Mouse (Mus musculus): ENCODE measurements around the gene Kmt2d.

The Kmt2d gene

DNA sequence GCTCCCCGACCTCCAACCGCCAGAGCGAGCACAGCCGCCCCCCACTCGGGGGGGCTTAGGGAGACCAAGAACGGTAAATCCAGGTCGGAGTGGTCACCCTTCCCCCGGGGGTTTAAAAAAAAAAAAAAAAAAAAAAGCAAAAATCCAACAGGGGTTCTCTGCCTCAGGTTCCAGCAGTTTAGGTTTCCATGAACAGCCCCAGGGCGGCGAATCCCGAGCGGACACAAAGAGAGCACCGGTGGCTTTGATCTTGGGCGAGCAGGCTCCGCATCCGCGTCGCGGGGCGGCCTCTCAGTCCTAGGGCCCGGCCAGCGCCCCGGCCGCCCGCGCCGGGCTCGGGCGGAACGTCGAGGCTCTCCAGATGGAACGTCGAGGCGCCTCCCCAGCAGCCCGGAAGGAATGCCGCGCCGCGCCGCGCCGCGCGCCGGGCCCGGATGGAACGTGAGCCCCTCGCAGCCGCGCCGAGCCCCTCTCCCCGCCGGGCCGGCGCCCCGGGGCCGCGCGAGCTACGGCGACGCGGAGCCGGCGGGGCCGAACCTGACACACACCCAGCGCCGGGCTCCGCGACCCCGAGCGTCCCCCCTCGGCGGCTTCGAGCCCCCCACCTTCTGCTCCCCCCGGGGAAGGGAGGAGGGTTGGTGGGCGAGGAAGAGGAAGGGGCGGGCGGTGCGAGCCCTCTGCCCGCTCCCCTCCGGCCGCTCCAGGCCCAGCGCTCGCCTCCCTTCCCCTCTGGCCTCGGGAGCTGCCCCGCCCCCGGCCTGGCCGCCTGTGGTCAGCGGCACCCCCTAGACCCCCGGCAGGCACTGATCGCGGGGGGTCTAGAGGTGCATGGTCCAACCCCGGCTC lies at the start of gene Kmt2d:
Gene Kmt2d (minus strand): TSS at position 135 of the 846 bp plus-strand sequence.
- CTCF ChIA-PET = interaction anchor here in 2 of 4 experiments (0.8 to 2.5 kb wide), 6 partner anchors 10 to 239 kb away, joined by 3 to 13 read pairs (median 4); partner anchors contain the start of gene Prkag1 (in 1 of the 2)
- POLR2A ChIA-PET = interaction anchor here in 3 of 4 experiments (0.6 to 4.1 kb wide), 35 partner anchors 9 to 255 kb away, joined by 3 to 28 read pairs (median 6); partner anchors contain the start of genes Prkag1 (in 2 of the 3), Tuba1b (in 2 of the 3), Arf3 (in 1 of the 3) and Gm49450 (in 1 of the 3)

- CTCF ChIA-PET = interaction anchor here in 2 of 4 experiments (0.8 to 1.4 kb wide), 8 partner anchors 11 to 126 kb away, joined by 3 to 5 read pairs (median 4); partner anchors contain the start of gene Prkag1 (in 1 of the 2)
- POLR2A ChIA-PET = interaction anchor here in 3 of 4 experiments (0.6 to 16.3 kb wide), 30 partner anchors 8 to 112 kb away, joined by 3 to 120 read pairs (median 6); partner anchors contain the start of genes Tuba1b (in 3 of the 3), Gm49450 (in 2 of the 3), Tuba1a (in 2 of the 3) and Dhh (in 1 of the 3)
Measured at GRCm38 (mm10) chr15:98918499-98918895, 47.5 kb upstream of the Kmt2d start.

- CTCF ChIA-PET = interaction anchor here in 2 of 4 experiments (0.6 to 1.4 kb wide), 9 partner anchors 11 to 125 kb away, joined by 3 to 6 read pairs (median 4); partner anchors contain the start of gene Prkag1 (in 1 of the 2)
- POLR2A ChIA-PET = interaction anchor here in 3 of 4 experiments (0.6 to 16.3 kb wide), 39 partner anchors 9 to 242 kb away, joined by 3 to 120 read pairs (median 4); partner anchors contain the start of genes Tuba1b (in 3 of the 3), Dhh (in 2 of the 3), Gm49450 (in 2 of the 3) and Tuba1a (in 2 of the 3)
Measured at GRCm38 (mm10) chr15:98917538-98918498, 46.8 kb upstream of the Kmt2d start, which contains the start of gene Lmbr1l. TSS of gene Lmbr1l (minus strand) at chr15:98918231.

DNA sequence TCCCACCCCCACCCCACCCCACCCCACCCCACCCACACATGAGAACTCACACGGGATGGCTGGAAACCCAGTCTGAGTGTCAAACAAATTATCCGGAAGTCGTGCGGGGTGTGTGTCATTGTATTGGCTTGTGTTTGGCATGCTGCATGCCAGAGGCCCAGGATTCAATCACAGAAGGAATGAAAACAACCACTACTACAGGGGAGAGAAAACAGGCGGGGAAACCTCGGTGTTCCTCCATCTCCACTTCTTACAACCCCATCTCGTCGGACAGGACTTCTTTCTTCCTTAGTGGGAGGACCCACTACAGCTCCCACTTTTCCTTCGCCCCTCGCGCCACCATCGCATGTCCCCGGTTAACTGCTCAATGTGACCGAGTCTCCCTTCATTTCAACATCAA lies 46.1 kb upstream of the Kmt2d start:
- ChIA-PET POLR2A (interaction anchor here in 3 of 4 experiments (0.6 to 16.3 kb wide), 24 partner anchors 9 to 242 kb away, joined by 3 to 120 read pairs (median 6); partner anchors contain the start of genes Tuba1b (in 3 of the 3), Dhh (in 2 of the 3), Gm49450 (in 1 of the 3) and Tuba1a (in 1 of the 3)), CTCF (interaction anchor here in 1 of 4 experiments (0.6 to 1.4 kb wide), 2 partner anchors 33 to 76 kb away, joined by 3 to 6 read pairs; no protein-coding TSS in a partner anchor)

- ChIA-PET POLR2A (interaction anchor here in 3 of 4 experiments (0.8 to 16.3 kb wide), 20 partner anchors 10 to 114 kb away, joined by 3 to 120 read pairs (median 5); partner anchors contain the start of genes Tuba1b (in 3 of the 3), Gm49450 (in 2 of the 3), Tuba1a (in 2 of the 3) and Dhh (in 1 of the 3)), CTCF (interaction anchor here in 3 of 4 experiments (0.9 to 2.5 kb wide), 5 partner anchors 11 to 15 kb away, joined by 3 to 15 read pairs (median 4); no protein-coding TSS in a partner anchor)
Measured at GRCm38 (mm10) chr15:98916016-98916415, 45.0 kb upstream of the Kmt2d start.

DNA sequence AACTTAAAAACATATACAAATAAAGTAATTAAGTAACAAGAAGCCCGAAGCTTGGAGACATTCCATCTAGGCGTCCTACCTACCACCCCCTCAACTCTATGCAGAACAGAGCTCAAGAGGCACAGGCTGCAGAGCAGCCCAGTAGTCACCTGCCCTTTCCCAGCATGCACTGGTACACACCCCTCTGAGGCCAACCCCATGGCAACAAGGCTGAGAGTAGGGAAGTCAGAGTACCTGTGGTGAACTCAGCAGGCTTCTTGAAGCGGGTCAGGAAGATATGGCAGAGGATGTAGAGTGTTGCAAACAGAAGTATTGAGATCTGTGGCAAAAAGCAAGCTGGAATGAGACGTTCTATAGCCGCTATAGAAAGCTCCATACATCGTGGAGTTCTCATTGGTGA lies 43.9 kb upstream of the Kmt2d start:
- CTCF ChIA-PET = interaction anchor here in 3 of 4 experiments (0.7 to 2.5 kb wide), 8 partner anchors 10 to 110 kb away, joined by 3 to 15 read pairs (median 3); no protein-coding TSS in a partner anchor
- POLR2A ChIA-PET = interaction anchor here in 3 of 4 experiments (0.5 to 16.3 kb wide), 25 partner anchors 9 to 115 kb away, joined by 3 to 120 read pairs (median 4); partner anchors contain the start of genes Tuba1b (in 3 of the 3), Gm49450 (in 2 of the 3), Tuba1a (in 2 of the 3) and Tuba1c (in 2 of the 3)

DNA sequence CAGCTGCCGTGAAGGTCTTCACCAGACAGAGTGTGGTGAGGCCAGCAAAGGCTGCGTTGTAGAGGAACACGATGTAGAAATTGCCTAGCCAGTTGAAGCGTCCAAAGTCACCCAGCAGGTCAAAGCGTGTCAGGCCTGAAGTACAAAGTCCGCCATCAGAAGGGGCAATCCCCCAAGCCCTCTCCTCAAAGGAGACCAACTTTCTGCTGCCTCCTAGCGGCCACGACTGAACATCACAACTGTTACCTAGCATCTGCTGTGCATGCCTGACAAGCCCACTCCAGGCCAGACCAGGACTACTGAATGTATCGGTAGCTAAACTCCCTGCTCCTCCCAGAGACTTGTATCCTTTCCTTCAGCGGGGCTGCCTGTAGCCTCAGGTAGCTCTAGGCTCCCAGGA lies 33.7 kb upstream of the Kmt2d start:
- CTCF ChIA-PET = interaction anchor here (0.5 to 3.3 kb wide), 29 partner anchors 8 to 1045 kb away, joined by 3 to 15 read pairs (median 3); no protein-coding TSS in a partner anchor
- POLR2A ChIA-PET = interaction anchor here in 2 of 4 experiments (0.5 to 1.8 kb wide), 14 partner anchors 9 to 557 kb away, joined by 3 to 5 read pairs (median 3); partner anchors contain the start of genes Gm49450 (in 1 of the 2) and Tuba1b (in 1 of the 2)

DNA sequence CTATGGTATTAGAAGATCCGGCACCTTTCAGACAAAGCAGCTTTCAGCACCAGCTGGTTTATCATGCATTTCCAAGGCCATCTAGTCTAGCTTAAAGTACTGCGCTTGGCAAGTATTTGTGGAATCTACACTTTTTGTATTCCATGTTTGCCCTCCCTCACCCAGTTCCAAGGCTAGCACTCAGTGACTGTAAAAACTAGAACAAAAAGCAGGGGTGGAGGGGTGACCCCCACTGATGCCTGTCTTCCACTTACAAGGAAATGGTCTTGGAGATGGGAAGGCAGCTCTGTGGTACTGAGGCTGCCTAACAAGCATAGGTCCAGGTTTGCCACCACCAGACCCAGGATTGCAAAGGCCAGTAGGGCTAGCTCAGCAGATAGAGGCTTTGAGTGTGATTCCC lies 31.6 kb upstream of the Kmt2d start:
- CTCF ChIA-PET = interaction anchor here (1.2 to 3.3 kb wide), 7 partner anchors 9 to 98 kb away, joined by 3 to 13 read pairs (median 5); partner anchors contain the start of gene Prkag1 (in 1 of the 4)
- POLR2A ChIA-PET = interaction anchor here in 3 of 4 experiments (0.6 to 3.0 kb wide), 11 partner anchors 10 to 225 kb away, joined by 3 to 13 read pairs (median 4); partner anchors contain the start of genes Rnd1 (in 1 of the 3) and Tuba1c (in 1 of the 3)

DNA sequence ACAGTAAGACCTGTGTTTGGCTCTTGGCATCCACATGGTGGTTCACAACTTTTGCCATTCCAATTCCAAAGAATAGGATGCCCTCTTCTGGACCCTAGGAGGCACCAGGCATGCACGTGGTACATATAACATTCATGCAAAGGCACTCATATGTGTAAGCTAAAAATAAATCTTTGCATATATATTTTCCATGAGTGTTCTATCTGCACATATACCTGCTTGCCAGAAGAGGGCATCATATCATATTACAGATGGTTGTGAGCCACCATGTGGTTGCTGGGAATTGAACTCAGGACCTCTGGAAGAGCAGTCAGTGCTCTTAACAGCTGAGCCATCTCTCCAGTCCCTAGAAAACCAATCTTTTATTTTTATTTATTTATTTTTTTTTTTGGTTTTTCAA lies 30.5 kb upstream of the Kmt2d start:
- ChIA-PET CTCF (interaction anchor here (0.6 to 1.9 kb wide), 12 partner anchors 9 to 324 kb away, joined by 3 to 7 read pairs (median 4); partner anchors contain the start of gene Prkag1 (in 1 of the 4)), POLR2A (interaction anchor here in 3 of 4 experiments (1.2 to 3.0 kb wide), 7 partner anchors 9 to 224 kb away, joined by 3 to 14 read pairs (median 9); partner anchors contain the start of genes Rnd1 (in 1 of the 3) and Tuba1b (in 1 of the 3))

DNA sequence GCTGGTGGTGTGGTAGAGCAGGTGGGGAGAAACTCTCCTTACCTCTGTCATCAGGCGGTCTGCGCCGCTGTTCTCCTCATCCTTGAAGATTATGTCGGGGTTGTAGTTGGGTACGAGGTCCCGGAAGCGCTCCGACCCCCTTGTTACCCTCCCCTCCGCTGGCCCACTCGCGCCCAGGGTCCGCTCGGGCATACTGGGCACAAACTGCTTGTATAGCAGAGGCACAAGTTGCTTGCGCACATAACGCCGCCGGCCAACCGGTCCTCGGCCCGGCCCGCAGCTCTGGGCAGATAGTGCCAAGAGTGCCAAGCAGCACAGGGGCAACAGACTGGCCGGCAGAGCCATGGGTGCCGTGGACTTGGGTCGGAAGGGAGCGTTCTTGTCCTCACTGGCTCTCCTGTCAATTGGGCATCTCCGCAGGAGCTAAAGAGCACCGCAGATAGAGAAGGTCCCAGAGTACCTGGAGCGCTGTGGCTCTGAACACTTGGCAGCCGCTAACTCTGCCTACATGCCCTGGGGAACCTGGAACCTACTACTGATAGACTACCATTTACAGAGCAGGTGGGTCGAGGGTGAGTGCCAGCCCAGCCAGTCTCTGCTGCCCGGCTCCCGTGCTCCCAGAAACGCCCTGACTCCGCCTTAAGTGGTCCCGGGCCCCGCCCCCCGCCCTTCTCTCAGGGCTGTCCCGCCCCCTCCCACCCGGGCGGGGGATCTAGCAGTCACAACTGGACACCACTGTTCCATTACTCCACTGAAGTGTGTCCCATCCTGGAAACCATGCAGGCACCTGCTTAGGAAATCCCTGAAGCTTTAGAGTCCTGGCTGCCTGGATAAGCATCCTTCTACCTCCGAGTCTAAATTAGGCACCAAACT lies 27.2 kb upstream of the Kmt2d start, which contains the start of gene Dhh:
Gene Dhh (minus strand): TSS at position 613 of the 873 bp plus-strand sequence.
- CTCF ChIA-PET = interaction anchor here in 2 of 4 experiments (0.6 to 1.1 kb wide), 8 partner anchors 8 to 1000 kb away, joined by 3 to 7 read pairs (median 3); no protein-coding TSS in a partner anchor
- POLR2A ChIA-PET = interaction anchor here in 3 of 4 experiments (0.6 to 3.2 kb wide), 18 partner anchors 9 to 142 kb away, joined by 3 to 10 read pairs (median 4); partner anchors contain the start of genes Tuba1b (in 2 of the 3), Lmbr1l (in 1 of the 3) and Tuba1c (in 1 of the 3)

DNA sequence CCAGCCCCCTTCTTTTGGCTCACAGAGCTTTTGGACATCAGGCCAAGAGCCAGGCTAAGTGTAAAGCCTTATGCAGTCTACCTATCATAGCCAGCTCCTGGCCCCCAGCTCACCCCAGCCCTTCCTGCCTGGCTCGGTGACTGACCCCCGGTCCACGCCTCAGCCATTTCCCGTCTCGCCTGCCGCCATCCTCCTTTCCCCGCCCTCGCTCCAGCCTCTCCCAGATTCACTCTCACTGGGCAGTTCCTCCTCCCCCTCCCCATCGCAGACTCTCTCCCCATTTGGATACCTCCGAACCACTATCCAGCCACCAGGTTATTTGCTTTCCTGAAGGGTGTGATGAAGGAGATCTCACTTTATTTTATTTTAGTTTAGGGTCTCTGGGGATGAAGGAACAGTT lies 26.5 kb upstream of the Kmt2d start:
- POLR2A ChIA-PET = interaction anchor here in 3 of 4 experiments (0.7 to 3.2 kb wide), 18 partner anchors 8 to 143 kb away, joined by 3 to 10 read pairs (median 4); partner anchors contain the start of genes Tuba1b (in 2 of the 3), Lmbr1l (in 1 of the 3) and Tuba1c (in 1 of the 3)
- CTCF ChIA-PET = interaction anchor here in 2 of 4 experiments (0.5 to 1.1 kb wide), 6 partner anchors 9 to 1000 kb away, joined by 3 to 4 read pairs (median 3); no protein-coding TSS in a partner anchor

- CTCF ChIA-PET = interaction anchor here in 2 of 4 experiments (0.6 to 1.5 kb wide), 8 partner anchors 8 to 379 kb away, joined by 3 to 6 read pairs (median 3); no protein-coding TSS in a partner anchor
- POLR2A ChIA-PET = interaction anchor here in 3 of 4 experiments (0.5 to 3.2 kb wide), 29 partner anchors 8 to 150 kb away, joined by 3 to 14 read pairs (median 4); partner anchors contain the start of genes Lmbr1l (in 2 of the 3), Tuba1c (in 2 of the 3) and Tuba1b (in 1 of the 3)
Measured at GRCm38 (mm10) chr15:98895635-98896589, 24.9 kb upstream of the Kmt2d start.

Data from embryonic stem cell, embryonic (primary cell).